Mouse (Mus musculus) kidney, adult 9 months (tissue): ENCODE data around the gene Slc17a7.

Experiments
- DNase-seq: peaks from one replicate; pipeline ENCODE4 v3.0.0; 2022

Slc17a7 gene

DNA sequence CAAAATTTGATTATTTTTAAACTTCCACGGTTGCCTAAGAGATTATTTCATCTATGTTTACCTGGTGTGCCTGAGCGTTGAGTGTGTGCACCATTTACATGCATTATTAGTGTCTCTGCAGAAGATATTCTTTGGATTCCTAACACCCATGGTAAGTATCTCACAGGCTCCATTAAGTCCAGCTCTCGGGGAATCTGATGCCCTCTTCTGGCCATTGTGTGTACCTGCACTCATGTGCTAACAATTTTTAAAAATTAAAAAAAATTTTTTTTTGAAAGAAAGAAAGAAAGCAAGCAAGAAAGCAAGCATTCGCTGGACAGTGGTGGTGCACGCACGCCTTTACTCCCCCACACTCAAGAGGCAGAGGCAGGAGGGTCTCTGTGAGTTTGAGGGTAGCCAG, 44.5 kb downstream of the Slc17a7 start:
- DNase-seq, result no peak

DNA sequence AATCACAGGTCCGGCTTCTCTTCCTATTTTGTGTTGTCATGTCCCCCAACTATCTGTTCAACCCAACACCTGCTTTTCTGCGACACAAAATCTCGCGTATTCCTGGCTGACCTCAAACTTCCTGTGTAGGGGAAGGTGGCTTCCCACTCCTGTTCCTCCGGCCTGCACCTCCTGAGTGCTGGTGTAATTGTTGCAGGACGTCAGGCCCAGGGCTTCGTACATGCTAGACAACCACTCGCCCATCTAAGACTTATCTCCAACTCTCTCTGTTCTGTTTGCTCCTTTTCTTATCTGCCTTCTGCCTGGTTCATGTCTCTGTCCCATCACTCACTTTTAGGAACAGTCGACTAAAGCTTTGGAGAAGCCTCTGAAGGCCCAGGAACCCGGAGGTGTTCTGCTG, 47.3 kb downstream of the Slc17a7 start:
- no peak for DNase-seq

GRCm38 (mm10) chr7:45211851-45212251, 48.1 kb downstream of the Slc17a7 start, which contains the start of gene Dkkl1:
Dkkl1 (minus strand) TSS chr7:45212147.
- no peak for DNase-seq

DNA sequence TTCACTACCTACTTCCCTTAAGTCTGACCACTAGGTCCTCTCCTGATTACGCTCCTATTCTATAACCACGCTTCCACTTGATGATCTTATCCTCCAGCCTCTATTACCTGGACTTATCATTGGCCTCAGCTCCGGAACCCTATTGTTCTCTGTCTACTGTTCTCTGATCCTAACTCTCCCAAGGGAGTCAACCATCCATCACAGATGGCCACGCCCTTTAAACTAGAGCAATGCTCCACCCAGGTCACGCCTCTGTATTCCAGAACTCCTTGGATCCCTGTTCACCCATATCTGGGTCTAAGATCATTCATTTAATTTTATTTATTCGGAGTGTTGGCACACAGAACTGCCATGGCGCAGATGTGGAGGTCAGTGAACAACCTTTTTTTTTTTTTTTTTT, 48.6 kb downstream of the Slc17a7 start:
- DNase-seq, result no peak

GRCm38 (mm10) chr7:45213708-45214107, 50.0 kb downstream of the Slc17a7 start:
- DNase-seq, result no peak

DNA sequence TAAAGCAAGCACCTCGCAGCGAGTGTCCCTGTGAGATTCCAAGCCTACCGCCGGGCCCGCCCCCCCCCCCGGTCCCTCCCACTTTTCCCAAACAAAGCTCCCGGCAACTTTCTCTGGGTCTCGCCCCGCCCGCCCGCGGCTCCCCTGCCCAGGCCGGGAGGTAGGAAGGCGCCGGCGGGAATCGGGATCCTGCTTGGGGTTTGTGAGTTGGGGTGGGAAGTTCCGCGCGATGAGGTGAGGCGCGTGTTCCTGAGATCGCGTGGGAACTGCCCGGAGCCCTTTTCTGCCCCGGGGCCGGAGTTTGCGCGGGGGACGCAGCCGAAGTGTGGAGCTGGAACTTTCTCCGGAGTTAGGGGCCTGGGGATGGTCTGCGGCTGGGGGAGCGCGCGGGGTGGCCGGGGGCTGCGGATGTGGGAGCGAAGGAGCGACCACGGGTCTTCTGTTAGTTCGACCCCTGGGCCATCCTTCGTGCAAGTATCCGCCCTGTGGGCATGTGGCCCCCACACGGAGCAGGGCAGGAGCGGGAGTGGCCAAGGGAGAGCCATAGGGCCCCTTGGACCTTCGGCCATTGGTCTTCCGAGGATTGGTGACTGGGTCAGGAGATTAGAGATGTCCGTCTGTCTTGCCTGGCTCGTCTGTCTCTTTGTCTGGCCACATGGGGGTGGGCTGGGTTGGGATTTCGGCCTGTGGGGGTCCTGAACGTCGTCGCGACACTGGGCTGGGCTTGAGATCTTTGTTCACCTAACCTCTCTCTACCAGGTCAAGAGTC, 52.1 kb downstream of the Slc17a7 start, which contains the start of gene Tead2:
TSS of gene Tead2 (plus strand) at position 81 of the 769 bp plus-strand sequence.
- no peak for DNase-seq

- DNase-seq, result no peak
Observed at GRCm38 (mm10) chr7:45216442-45217183, 52.9 kb downstream of the Slc17a7 start.

GRCm38 (mm10) chr7:45221680-45222079, 57.9 kb downstream of the Slc17a7 start:
- DNase-seq, result no peak

- DNase-seq, result no peak
Observed at GRCm38 (mm10) chr7:45224826-45225225, 61.1 kb downstream of the Slc17a7 start.
